Mouse (Mus musculus) liver, adult 2 months (tissue): Measurements from ENCODE around the gene Hist2h3c1. TPM values are rescaled to one million over a fixed set of nuclear protein-coding genes. Genes with fewer than 3 reads are reported as not detected.

Experiments used
- DNase-seq: peaks from one replicate; pipeline ENCODE4 v3.0.0-alpha.2; 2011; ENCODE audit warnings: low read depth, low spot score; ENCODE audit errors: extremely low read depth
- H3K27ac ChIP-seq: fragments of 200-500 bp; replicated peaks from 2 replicates; pipeline ENCODE4 v1.5.1; 2012; ENCODE audit warnings: low read depth, mild to moderate bottlenecking, control low read depth, inconsistent platforms, low read length; ENCODE audit not compliant: insufficient read depth
- H3K27me3 ChIP-seq: fragments of 200-500 bp; 2 replicates; pipeline ENCODE4 v1.6.1; 2012; ENCODE audit warnings: mild to moderate bottlenecking, moderate library complexity, low read length, inconsistent platforms; ENCODE audit not compliant: control insufficient read depth, insufficient read depth
- H3K36me3 ChIP-seq: fragments of 200-500 bp; 2 replicates; pipeline ENCODE4 v1.6.1; 2012; ENCODE audit warnings: low read length, inconsistent platforms; ENCODE audit not compliant: control insufficient read depth, insufficient read depth
- H3K4me1 ChIP-seq: fragments of 200-500 bp; 2 replicates; pipeline ENCODE4 v1.6.1; 2011; ENCODE audit warnings: low read length; ENCODE audit not compliant: control insufficient read depth, insufficient read depth
- H3K4me3 ChIP-seq: fragments of 200-500 bp; 2 replicates; pipeline ENCODE4 v1.5.1; 2011; ENCODE audit warnings: low read depth, mild to moderate bottlenecking, control low read depth, low read length, moderate library complexity; ENCODE audit not compliant: insufficient read depth
- H3K79me2 ChIP-seq: fragments of 200-500 bp; 2 replicates; pipeline ENCODE4 v1.6.1; 2012; ENCODE audit warnings: inconsistent platforms, mild to moderate bottlenecking, low read length, moderate library complexity; ENCODE audit not compliant: control insufficient read depth, insufficient read depth
- H3K9ac ChIP-seq: fragments of 200-500 bp; 2 replicates; pipeline ENCODE4 v1.6.1; 2012; ENCODE audit warnings: low read depth, mild to moderate bottlenecking, control low read depth, inconsistent platforms, low read length
- CTCF ChIP-seq: fragments of 200-500 bp; IDR thresholded peaks from 2 replicates; pipeline ENCODE4 v1.5.1; 2011; ENCODE audit warnings: low read depth, low read length, control low read depth
- POLR2A ChIP-seq: fragments of 200-500 bp; IDR thresholded peaks from 2 replicates; pipeline ENCODE4 v1.6.1; 2011; ENCODE audit warnings: low read length, control low read depth; ENCODE audit not compliant: insufficient read depth; ENCODE audit errors: extremely low read depth
- WGBS: fragments of 180-500 bp; shearing (Covaris S2); methylation state at CpG from one replicate; pipeline ENCODE4 v1.1.7; 2018; 5-methylcytosine and 5-hydroxymethylcytosine counted together
- polyA plus RNA-seq: library from polyadenylated mRNA; depleted of rRNA; stranded (reverse); fragments of >200 nt; gene quantifications from 2 replicates; pipeline ENCODE4 v1.2.3, GENCODE M21; 2012
- total RNA-seq: library from RNA; depleted of rRNA; stranded (reverse); fragments of >200 nt; gene quantifications from 2 replicates; pipeline ENCODE4 v1.2.3, GENCODE M21; 2014

Hist2h3c1 gene
- total and polyA plus RNA-seq, 2 experiments, result not detected

DNA sequence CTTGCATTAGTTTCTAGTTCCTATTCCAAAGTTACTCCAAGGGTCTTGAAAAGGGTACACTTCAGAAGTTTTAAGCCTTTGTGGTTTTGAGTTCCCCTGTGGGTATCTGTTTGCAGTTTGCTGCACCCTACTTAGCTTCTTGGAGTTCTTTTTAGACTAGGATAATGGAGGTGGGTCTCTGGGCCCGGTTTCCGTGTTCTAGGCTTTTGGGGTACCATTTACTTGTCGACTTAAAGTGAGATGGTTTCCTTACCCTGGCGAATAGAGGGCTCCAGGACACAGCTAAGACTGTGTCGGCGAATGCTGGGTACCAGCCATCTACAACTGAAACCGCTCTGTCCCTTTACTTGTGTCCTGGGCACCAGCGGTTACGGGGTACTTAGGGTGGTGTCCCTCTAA, 24.8 kb upstream of the Hist2h3c1 start:
- Histone ChIP-seq H3K36me3 (no peaks in the 10 kb centered on the region), H3K27me3 (no peaks in the 10 kb centered on the region), H3K4me1 (peaks cover 9% of the 10 kb centered on the region), H3K4me3 (peak overlapping the region; percentile 53), H3K79me2 (no peaks in the 10 kb centered on the region), H3K9ac (peak overlapping the region; percentile 62), H3K27ac (peak overlapping the region; percentile 75)
- DNase-seq, result no peak
- 19% methylated on average over 9 of the region's 9 CpGs for WGBS
- TF ChIP-seq CTCF, result no peak
- TF ChIP-seq POLR2A, result no peak

DNA sequence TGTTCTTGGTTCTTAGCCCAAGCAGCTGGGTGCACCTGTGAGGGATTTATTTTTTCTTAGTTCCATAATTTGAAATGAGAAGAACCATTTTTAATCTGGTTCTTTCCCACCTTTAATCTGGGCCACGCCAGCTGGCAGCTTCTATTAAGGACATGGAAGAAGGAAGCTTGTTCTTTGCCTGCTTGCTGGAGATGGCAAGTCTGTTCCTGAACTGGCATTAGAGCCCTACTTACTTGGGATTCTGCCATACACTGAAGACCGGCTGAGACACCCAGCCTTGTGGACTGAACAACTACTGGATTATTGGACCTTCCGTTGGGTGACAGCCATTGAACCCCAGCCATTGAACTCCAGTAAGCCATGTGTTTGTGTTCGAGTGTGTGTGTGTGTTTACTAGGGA, 23.7 kb upstream of the Hist2h3c1 start:
- no peaks in the 10 kb centered on the region for H3K36me3 ChIP-seq
- no peaks in the 10 kb centered on the region for H3K79me2 ChIP-seq
- DNase-seq, result no peak
- H3K27me3 ChIP-seq, result no peaks in the 10 kb centered on the region
- no peak for TF ChIP-seq CTCF
- no peak overlapping the region for H3K4me3 ChIP-seq
- 42% methylated on average over 4 of the region's 4 CpGs for WGBS
- peaks cover 9% of the 10 kb centered on the region for H3K4me1 ChIP-seq
- H3K9ac ChIP-seq, result no peak overlapping the region
- no peak overlapping the region for H3K27ac ChIP-seq

DNA sequence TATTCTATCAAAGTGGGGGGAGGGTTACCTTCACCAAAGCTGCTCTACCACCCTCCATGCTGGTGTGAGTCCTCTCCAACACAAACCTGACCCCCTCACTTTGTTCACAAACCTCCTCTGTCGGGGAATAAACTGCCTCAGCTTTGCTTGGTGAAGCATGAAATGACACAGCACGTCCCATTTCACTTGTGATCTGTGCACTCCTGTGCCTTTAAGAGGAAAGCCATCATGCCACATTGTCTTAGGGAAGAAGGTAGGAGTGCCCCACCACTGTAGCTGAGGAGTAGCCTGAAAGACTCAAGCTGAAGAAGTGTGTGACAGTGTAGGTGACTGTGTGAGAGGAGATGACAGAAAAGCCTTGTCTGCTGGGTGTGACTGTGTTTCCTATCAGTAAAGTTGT, 21.1 kb upstream of the Hist2h3c1 start:
- no peaks in the 10 kb centered on the region for H3K79me2 ChIP-seq
- peaks cover 6% of the 10 kb centered on the region; the same call in 1 of the 2 replicates for H3K4me1 ChIP-seq
- H3K27ac ChIP-seq, result no peak overlapping the region
- no peaks in the 10 kb centered on the region for H3K36me3 ChIP-seq
- no peaks in the 10 kb centered on the region for H3K27me3 ChIP-seq
- H3K9ac ChIP-seq, result no peak overlapping the region
- H3K4me3 ChIP-seq, result no peak overlapping the region
- DNase-seq, result no peak
- WGBS, result 76% methylated on average over 2 of the region's 2 CpGs
- TF ChIP-seq POLR2A (no peak), CTCF (no peak)

DNA sequence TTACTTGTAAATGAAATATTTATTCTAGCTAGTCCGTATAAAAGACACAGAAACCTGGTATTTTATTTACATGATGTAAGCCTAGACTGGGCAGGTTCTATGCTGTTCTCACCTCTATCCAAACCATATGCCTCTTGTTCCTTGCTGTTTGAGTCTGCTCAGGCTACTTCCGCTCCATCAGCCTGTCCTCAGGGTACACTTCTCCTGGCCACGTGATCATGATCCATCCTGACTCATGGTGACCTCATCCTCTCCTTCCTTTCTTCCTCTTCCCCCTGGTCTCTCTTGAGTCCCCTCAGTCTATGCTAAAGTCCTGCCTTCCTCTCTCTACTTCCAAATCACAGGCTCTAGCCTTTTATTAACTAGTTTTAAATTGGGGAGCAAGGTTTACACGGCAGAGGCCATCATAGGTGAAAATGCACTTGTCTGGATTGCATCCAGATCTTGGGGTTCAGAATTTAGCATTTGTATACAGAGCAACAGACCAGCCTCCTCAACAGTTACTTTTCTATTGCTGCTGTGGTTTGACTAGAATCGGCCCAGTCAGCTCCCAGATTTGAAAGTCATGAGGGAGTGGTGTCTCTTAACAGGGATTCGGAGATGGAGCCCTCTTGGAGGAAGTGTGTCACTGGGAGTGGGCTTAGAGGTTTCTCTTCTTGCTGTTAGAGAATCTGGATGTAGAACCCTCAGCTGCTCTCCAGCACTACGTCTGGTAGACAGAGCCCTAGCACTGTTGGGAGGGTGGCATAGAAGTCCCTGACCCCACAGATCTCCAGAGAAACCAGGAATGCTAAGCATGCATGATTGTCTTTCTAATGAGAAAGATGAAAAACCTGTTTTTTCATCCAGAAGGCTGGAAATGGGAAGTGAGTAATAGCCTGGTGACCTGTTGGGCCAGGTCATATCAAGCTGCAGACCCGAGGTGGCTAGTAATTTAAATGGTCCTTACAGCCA, 19.5 kb upstream of the Hist2h3c1 start:
- Histone ChIP-seq H3K36me3 (no peaks in the 10 kb centered on the region), H3K27ac (no peak overlapping the region), H3K27me3 (no peaks in the 10 kb centered on the region), H3K9ac (no peak overlapping the region), H3K4me1 (peaks cover 3% of the 10 kb centered on the region; the same call in 1 of the 2 replicates), H3K79me2 (no peaks in the 10 kb centered on the region), H3K4me3 (no peak overlapping the region)
- 74% methylated on average over 8 of the region's 8 CpGs for WGBS
- no peak for TF ChIP-seq CTCF
- no peak for TF ChIP-seq POLR2A
- no peak for DNase-seq

DNA sequence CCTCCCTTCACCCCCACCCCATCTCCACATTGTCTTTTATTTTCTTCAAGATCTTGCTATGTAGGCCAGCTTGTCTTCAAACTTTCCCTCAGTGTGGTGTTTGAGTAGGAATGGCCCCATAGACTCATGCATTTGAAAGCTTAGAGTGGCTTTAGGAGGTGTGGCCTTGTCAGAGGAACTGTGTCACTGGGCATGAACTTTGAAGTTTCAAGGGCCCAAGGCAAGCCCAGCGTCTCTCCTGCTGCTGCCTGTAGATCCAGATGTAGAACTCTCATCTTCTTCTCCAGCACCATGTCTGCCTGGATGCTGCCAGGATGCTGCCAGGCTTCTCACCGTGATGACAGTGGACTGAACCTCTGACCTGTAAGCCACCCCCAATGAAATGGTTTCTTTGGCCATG, 17.7 kb upstream of the Hist2h3c1 start:
- DNase-seq, result no peak
- Histone ChIP-seq H3K27me3 (no peaks in the 10 kb centered on the region), H3K4me1 (no peaks in the 10 kb centered on the region), H3K36me3 (no peaks in the 10 kb centered on the region), H3K79me2 (no peaks in the 10 kb centered on the region), H3K27ac (no peak overlapping the region), H3K4me3 (no peak overlapping the region), H3K9ac (no peak overlapping the region)
- 74% methylated on average over 2 of the region's 2 CpGs for WGBS
- TF ChIP-seq POLR2A (no peak), CTCF (no peak)

DNA sequence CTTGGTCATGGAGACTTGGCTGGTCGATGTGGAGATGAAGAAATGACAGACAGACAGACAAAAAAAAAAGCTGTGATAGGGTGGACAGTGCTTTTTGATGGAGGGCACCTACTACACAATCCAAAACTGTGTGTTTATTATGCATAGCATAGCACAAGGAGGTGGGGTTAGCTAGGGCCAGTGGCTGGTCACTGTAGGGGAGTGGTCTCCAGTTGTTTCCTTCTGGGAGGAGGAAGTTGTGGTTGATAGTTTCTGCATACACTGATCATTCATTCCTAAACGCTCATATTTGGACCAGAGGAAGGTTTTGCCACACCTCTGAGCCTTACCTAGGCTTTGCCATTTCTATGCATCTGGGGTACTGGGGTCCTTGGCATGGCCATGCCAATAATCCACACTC, 16.1 kb upstream of the Hist2h3c1 start:
- Histone ChIP-seq H3K79me2 (no peaks in the 10 kb centered on the region), H3K4me3 (no peak overlapping the region), H3K9ac (no peak overlapping the region), H3K27me3 (no peaks in the 10 kb centered on the region), H3K36me3 (no peaks in the 10 kb centered on the region), H3K27ac (no peak overlapping the region), H3K4me1 (no peaks in the 10 kb centered on the region)
- TF ChIP-seq CTCF (no peak), POLR2A (no peak)
- no peak for DNase-seq
- 78% methylated on average over 2 of the region's 2 CpGs for WGBS
